Mouse (Mus musculus) spleen, adult 2 months (tissue): ENCODE results near the gene Atp6v0a4.

Experiments used
- CTCF ChIP-seq: fragments of 200-500 bp; IDR thresholded peaks from 2 replicates; pipeline ENCODE4 v1.5.1; 2011; ENCODE audit warnings: mild to moderate bottlenecking, inconsistent platforms; ENCODE audit not compliant: insufficient read depth, insufficient read length, insufficient replicate concordance; ENCODE audit errors: extremely low read depth
- POLR2A ChIP-seq: fragments of 200-500 bp; IDR thresholded peaks from 2 replicates; pipeline ENCODE4 v1.6.1; 2011; ENCODE audit warnings: low read depth, low read length, inconsistent platforms

- no peak for TF ChIP-seq CTCF
- TF ChIP-seq POLR2A = no peak
Observed at GRCm38 (mm10) chr6:38087242-38088026, 37.0 kb downstream of the Atp6v0a4 start.
